Mouse (Mus musculus) midbrain, postnatal 0 days (tissue): ENCODE measurements around the gene Neil1. TPM values are rescaled to one million over a fixed set of nuclear protein-coding genes. Genes with fewer than 3 reads are reported as not detected.

Source experiments
- ATAC-seq: fragments of 200-750 bp; cut with Nextera tagmentation; 2 replicates; pipeline ENCODE4 v1.8.0; 2017; ENCODE audit warnings: moderate number of reproducible peaks, mild to moderate bottlenecking, moderate TSS enrichment, moderate library complexity; ENCODE audit not compliant: low FRiP score
- DNase-seq: peaks from one replicate; pipeline ENCODE4 v3.0.0-alpha.2; 2015; ENCODE audit warnings: low spot score
- H3K27ac ChIP-seq: fragments of 300-500 bp; sonication (generic); 2 replicates; pipeline ENCODE4 v1.5.1; 2014; ENCODE audit warnings: low read depth, mild to moderate bottlenecking, low read length, mixed read lengths
- H3K27me3 ChIP-seq: fragments of 300-500 bp; sonication (generic); 2 replicates; pipeline ENCODE4 v1.6.1; 2014; ENCODE audit warnings: low read length, control low read depth, mixed read lengths; ENCODE audit not compliant: insufficient read depth
- H3K36me3 ChIP-seq: fragments of 300-500 bp; sonication (generic); 2 replicates; pipeline ENCODE4 v1.6.1; 2014; ENCODE audit warnings: low read length, control low read depth, mixed read lengths; ENCODE audit not compliant: insufficient read depth
- H3K4me1 ChIP-seq: fragments of 300-500 bp; sonication (generic); 2 replicates; pipeline ENCODE4 v1.6.1; 2014; ENCODE audit warnings: mild to moderate bottlenecking, control low read depth, antibody characterized with exemption, low read length, mixed read lengths; ENCODE audit not compliant: insufficient read depth
- H3K4me2 ChIP-seq: fragments of 300-500 bp; sonication (generic); 2 replicates; pipeline ENCODE4 v1.6.1; 2014; ENCODE audit warnings: low read depth, mild to moderate bottlenecking, low read length, mixed read lengths; ENCODE audit not compliant: poor library complexity, severe bottlenecking
- H3K4me3 ChIP-seq: fragments of 300-500 bp; sonication (generic); 2 replicates; pipeline ENCODE4 v1.5.1; 2014; ENCODE audit warnings: low read depth, mild to moderate bottlenecking, low read length, moderate library complexity
- H3K9ac ChIP-seq: fragments of 300-500 bp; sonication (generic); replicated peaks from 2 replicates; pipeline ENCODE4 v1.6.1; 2014; ENCODE audit warnings: mild to moderate bottlenecking, low read length, moderate library complexity, mixed read lengths; ENCODE audit not compliant: poor library complexity, severe bottlenecking
- H3K9me3 ChIP-seq: fragments of 300-500 bp; sonication (generic); 2 replicates; pipeline ENCODE4 v1.6.1; 2016; ENCODE audit warnings: low read length, control low read depth
- CTCF ChIP-seq: IDR thresholded peaks from 2 replicates; pipeline ENCODE4 v1.5.1; 2016; ENCODE audit warnings: antibody characterized with exemption, mild to moderate bottlenecking
- WGBS: fragments of 180-500 bp; shearing (Covaris S2); extraction: QIAGEN DNeasy Blood & Tissue Kit; methylation state at CpG from one replicate; pipeline ENCODE4 v1.1.7; 2014; 5-methylcytosine and 5-hydroxymethylcytosine counted together
- polyA plus RNA-seq: library from polyadenylated mRNA; unstranded; fragments of >200 nt; fragmentation: Nextera tagmentation; extraction: Ambion mirVana; gene quantifications from 2 replicates; pipeline ENCODE4 v1.2.1, GENCODE M21; 2015
- total RNA-seq: library from RNA; depleted of rRNA; stranded (reverse); fragments of >200 nt; gene quantifications from 2 replicates; pipeline ENCODE4 v1.2.3, GENCODE M21; 2014

Neil1 gene
- total and polyA plus RNA-seq, 2 experiments from 2014 or later = 6.1 to 6.2 TPM

- TF ChIP-seq CTCF = peak; percentile 83
- no peaks in the 10 kb centered on the region for H3K36me3 ChIP-seq
- 0 out of 2 replicates have a peak, but pooled peaks cover 4% of the 10 kb centered on the region for H3K27me3 ChIP-seq
- H3K4me1 ChIP-seq = peaks cover 2% of the 10 kb centered on the region; the same call in 1 of the 2 replicates
- peak; percentile 28 for DNase-seq
- H3K9me3 ChIP-seq = no peaks in the 10 kb centered on the region
- no peak for ATAC-seq
- H3K4me3 ChIP-seq = no peak overlapping the region
- 23% methylated on average over 3 of the region's 3 CpGs for WGBS
- H3K9ac ChIP-seq = no peak overlapping the region
- H3K27ac ChIP-seq = no peak overlapping the region
- H3K4me2 ChIP-seq = no peak overlapping the region
Measured at GRCm38 (mm10) chr9:57162496-57162895, 14.4 kb upstream of the Neil1 start.

- H3K27me3 ChIP-seq = 0 out of 2 replicates have a peak, but pooled peaks cover 4% of the 10 kb centered on the region
- H3K9me3 ChIP-seq = no peaks in the 10 kb centered on the region
- H3K9ac ChIP-seq = peak overlapping the region; percentile 48
- H3K36me3 ChIP-seq = peaks cover 15% of the 10 kb centered on the region
- H3K27ac ChIP-seq = peak overlapping the region; percentile 78; the same call in 1 of the 2 replicates
- TF ChIP-seq CTCF = no peak
- H3K4me3 ChIP-seq = peak overlapping the region; percentile 80
- 0 out of 2 replicates have a peak, but pooled peaks have one; percentile 10 for ATAC-seq
- DNase-seq = no peak
- 36% methylated on average over 11 of the region's 11 CpGs for WGBS
- peaks cover 12% of the 10 kb centered on the region; the same call in 1 of the 2 replicates for H3K4me1 ChIP-seq
- peak overlapping the region; percentile 91 for H3K4me2 ChIP-seq
Measured at GRCm38 (mm10) chr9:57158506-57158905, 10.4 kb upstream of the Neil1 start.

- WGBS = under 1% methylated on average over 24 of the region's 24 CpGs
Measured at GRCm38 (mm10) chr9:57158013-57158470, 9.9 kb upstream of the Neil1 start, which contains the start of gene Commd4. Gene Commd4, minus strand, starts transcription at chr9:57158331.

GRCm38 (mm10) chr9:57157499-57157898 is 9.4 kb upstream of the Neil1 start:
- ATAC-seq = peak; percentile 6; the same call in 1 of the 2 replicates

More at GRCm38 (mm10) chr9:57158013-57158470, 9.9 kb upstream of the Neil1 start, which contains the start of gene Commd4:
- peak within 1 kb of the TSS; percentile 91 for H3K4me2 ChIP-seq
- H3K4me1 ChIP-seq = peaks cover 12% of the 10 kb centered on the region; the same call in 1 of the 2 replicates
- peak within 1 kb of the TSS; percentile 80 for H3K4me3 ChIP-seq
- ATAC-seq (peak; percentile 91), DNase-seq (peak; percentile 98)
- peak; percentile 32 for TF ChIP-seq CTCF
- no peaks in the 10 kb centered on the region for H3K9me3 ChIP-seq
- H3K36me3 ChIP-seq = peaks cover 15% of the 10 kb centered on the region
- peak within 1 kb of the TSS; percentile 78 for H3K9ac ChIP-seq
- peak within 1 kb of the TSS; percentile 78 for H3K27ac ChIP-seq
- 0 out of 2 replicates have a peak, but pooled peaks cover 4% of the 10 kb centered on the region for H3K27me3 ChIP-seq

GRCm38 (mm10) chr9:57156823-57157222 is 8.7 kb upstream of the Neil1 start:
- Histone ChIP-seq H3K4me1 (peaks cover 12% of the 10 kb centered on the region; the same call in 1 of the 2 replicates), H3K4me2 (peak overlapping the region; percentile 91), H3K9ac (no peak overlapping the region; the same call in 1 of the 2 replicates), H3K9me3 (no peaks in the 10 kb centered on the region), H3K27ac (0 out of 2 replicates have a peak overlapping the region, but pooled peaks have one; percentile 78), H3K36me3 (peaks cover 15% of the 10 kb centered on the region), H3K4me3 (no peak overlapping the region; the same call in 1 of the 2 replicates), H3K27me3 (0 out of 2 replicates have a peak, but pooled peaks cover 4% of the 10 kb centered on the region)
- no peak for TF ChIP-seq CTCF
- no peak for ATAC-seq
- DNase-seq = no peak
- 89% methylated on average over 8 of the region's 8 CpGs for WGBS

More at GRCm38 (mm10) chr9:57157499-57157898, 9.4 kb upstream of the Neil1 start:
- DNase-seq = no peak
- Histone ChIP-seq H3K4me2 (peak overlapping the region; percentile 91), H3K27me3 (0 out of 2 replicates have a peak, but pooled peaks cover 4% of the 10 kb centered on the region), H3K4me1 (peaks cover 12% of the 10 kb centered on the region; the same call in 1 of the 2 replicates), H3K4me3 (peak overlapping the region; percentile 80), H3K9ac (peak overlapping the region; percentile 78), H3K36me3 (peaks cover 15% of the 10 kb centered on the region), H3K9me3 (no peaks in the 10 kb centered on the region), H3K27ac (peak overlapping the region; percentile 78)
- TF ChIP-seq CTCF = no peak
- 32% methylated on average over 13 of the region's 13 CpGs for WGBS

DNA sequence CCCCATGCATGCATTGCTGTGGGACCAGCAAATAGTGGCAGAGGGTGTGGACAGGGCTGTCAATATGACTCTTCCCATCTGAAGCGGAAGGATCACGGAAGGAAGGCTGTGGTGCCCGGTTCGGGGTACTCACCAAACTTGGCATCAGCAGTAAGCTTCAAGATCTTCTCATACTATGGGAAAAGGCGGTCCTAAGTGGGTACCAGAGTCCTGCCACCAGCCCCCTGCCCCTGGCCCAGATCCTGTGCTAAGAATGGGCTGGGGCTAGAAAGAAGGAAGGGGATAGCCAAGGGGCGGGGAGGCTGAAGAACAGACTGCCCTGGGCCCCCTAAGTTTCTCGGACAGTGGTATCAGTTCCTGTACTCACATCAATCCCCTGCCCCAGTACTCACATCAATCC is 8.3 kb upstream of the Neil1 start:
- Histone ChIP-seq H3K36me3 (peaks cover 15% of the 10 kb centered on the region), H3K9me3 (no peaks in the 10 kb centered on the region), H3K4me2 (no peak overlapping the region), H3K4me1 (peaks cover 12% of the 10 kb centered on the region; the same call in 1 of the 2 replicates), H3K4me3 (no peak overlapping the region), H3K27ac (no peak overlapping the region), H3K9ac (no peak overlapping the region; the same call in 1 of the 2 replicates), H3K27me3 (0 out of 2 replicates have a peak, but pooled peaks cover 4% of the 10 kb centered on the region)
- ATAC-seq = no peak
- WGBS = 93% methylated on average over 7 of the region's 7 CpGs
- TF ChIP-seq CTCF = no peak
- DNase-seq = no peak
